Mouse (Mus musculus): ENCODE results near the gene Crxos. TPM values are rescaled to one million over a fixed set of nuclear protein-coding genes. Genes with fewer than 3 reads are reported as not detected.

Gene Crxos
- total RNA-seq, 2 experiments from 2014 or later: not detected

Other genes with a start within 250 kb of the Crxos start
- not detected for gene Obox3, start 242.7 kb upstream of the Crxos start, total RNA-seq (2021)
- gene Obox5, start 132.5 kb upstream of the Crxos start, total RNA-seq (2021): not detected
- gene Obox6, start 42.9 kb upstream of the Crxos start, total RNA-seq (2021): not detected
- gene Crx, start 2.6 kb upstream of the Crxos start, total RNA-seq (2021): not detected
- gene Selenow, start 39.8 kb downstream of the Crxos start, total RNA-seq (2021): 100 to 1,000 TPM; 440 to 541 TPM
- 100 to 1,000 TPM; 172 to 173 TPM for gene Nop53, start 63.5 kb downstream of the Crxos start, total RNA-seq (2021)
- 100 to 1,000 TPM; 160 to 194 TPM for gene Ehd2, start 85.0 kb downstream of the Crxos start, total RNA-seq (2021)
- 10 to 100 TPM; 12.1 to 12.6 TPM for gene Bicra, start 165.3 kb downstream of the Crxos start, total RNA-seq (2021)
- under 1 TPM in 1 of 2 experiments, not detected in 1; 0.05 TPM for gene Zfp541, start 179.2 kb downstream of the Crxos start, total RNA-seq (2021)
- gene Napa, start 215.8 kb downstream of the Crxos start, total RNA-seq (2021): 100 to 1,000 TPM; 141 to 153 TPM
- 10 to 100 TPM; 11.7 to 13.9 TPM for gene Kptn, start 237.3 kb downstream of the Crxos start, total RNA-seq (2021)
- gene Slc8a2, start 247.2 kb downstream of the Crxos start, total RNA-seq (2021): 1 to 10 TPM in 1 of 2 experiments, under 1 TPM in 1; 0.54 to 1.1 TPM